Comparison of ENCODE assay signal across 27 mouse cellular contexts in the genomic region with DNA sequence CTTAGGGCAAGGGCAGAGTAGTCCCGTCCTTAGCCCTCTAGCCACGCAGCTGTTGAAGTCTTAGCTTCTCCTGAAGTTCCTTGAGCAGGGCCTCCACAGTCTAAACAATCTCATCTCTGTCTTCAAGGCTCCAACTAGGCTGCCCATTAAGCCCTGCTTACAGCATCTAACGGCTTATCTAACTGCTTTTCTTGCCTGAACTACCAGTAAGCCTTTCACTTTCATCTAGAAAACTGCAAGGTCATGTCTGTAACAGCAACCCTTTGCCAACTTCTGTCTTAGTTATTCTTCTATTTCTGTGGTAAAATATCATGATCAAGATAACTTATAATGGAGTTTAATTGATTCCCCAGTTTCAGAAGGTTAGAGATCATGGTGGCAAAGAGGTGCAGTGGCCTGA.
"Had no signal": no experiment of that assay in that cellular context is flagged by ENCODE, and none has a peak within 500 bp of the region (broad histone marks: within the 10 kb centered on the region; RNA-seq: fewer than 3 reads in every experiment).

No protein-coding gene starts in this region.

- H3K36me3 ChIP-seq: heart, embryonic 13.5 days; heart, embryonic 15.5 days; hindbrain, embryonic 10.5 days; hindbrain, embryonic 12.5 days; intestine, embryonic 15.5 days; limb, embryonic 10.5 days; limb, embryonic 12.5 days had no signal

- H3K4me2 ChIP-seq: heart, embryonic 11.5 days; heart, embryonic 13.5 days; heart, embryonic 15.5 days; hindbrain, embryonic 12.5 days; hindbrain, embryonic 14.5 days; intestine, embryonic 15.5 days; limb, embryonic 12.5 days; liver, embryonic 11.5 days had no signal

- H3K4me1 ChIP-seq: heart, embryonic 15.5 days; intestine, embryonic 15.5 days had no signal

- H3K27ac ChIP-seq: heart, adult 2 months; heart, embryonic 13.5 days; heart, embryonic 15.5 days; hindbrain, embryonic 10.5 days; hindbrain, embryonic 12.5 days; hindbrain, embryonic 14.5 days; intestine, embryonic 15.5 days; layer of hippocampus, adult 2 months; left cerebral cortex, adult 2 months; limb, embryonic 10.5 days; limb, embryonic 12.5 days had no signal

- H3K9me3 ChIP-seq: heart, embryonic 13.5 days; heart, embryonic 15.5 days; hindbrain, embryonic 10.5 days; hindbrain, embryonic 12.5 days; intestine, embryonic 15.5 days; limb, embryonic 10.5 days; limb, embryonic 12.5 days had no signal

- H3K4me3 ChIP-seq: heart, adult 2 months; heart, embryonic 13.5 days; heart, embryonic 15.5 days; hindbrain, embryonic 10.5 days; hindbrain, embryonic 12.5 days; intestine, embryonic 15.5 days; layer of hippocampus, adult 2 months; left cerebral cortex, adult 2 months; limb, embryonic 10.5 days; limb, embryonic 12.5 days had no signal

- H3K9ac ChIP-seq: heart, embryonic 13.5 days; heart, embryonic 15.5 days; hindbrain, embryonic 12.5 days; hindbrain, embryonic 14.5 days; intestine, embryonic 15.5 days; limb, embryonic 12.5 days had no signal

- ATAC-seq: hindbrain, embryonic 16.5 days; inflammation-experienced regulatory T-cells, adult 6 months; intestine, embryonic 15.5 days; intestine, postnatal 0 days had no signal

- H3K27me3 ChIP-seq: heart, embryonic 13.5 days; heart, embryonic 15.5 days; hindbrain, embryonic 12.5 days; intestine, embryonic 15.5 days; limb, embryonic 12.5 days had no signal

- DNase-seq: gastrocnemius, postnatal 14 days; gastrocnemius, postnatal 36 days; heart, adult 11 months; heart, adult 2 months; heart, postnatal 14 days; heart, postnatal 36 days; kidney, adult 18-20 months; kidney, adult 8-10 months; kidney, postnatal 10 days; kidney, postnatal 25 days; kidney, postnatal 4 days; liver had no signal
